Mouse (Mus musculus): Measurements from ENCODE around the gene Nlrp4c. TPM values are rescaled to one million over a fixed set of nuclear protein-coding genes. Genes with fewer than 3 reads are reported as not detected.

Gene Nlrp4c
- total RNA-seq, 2 experiments from 2014 or later: not detected

Other genes starting within 250 kb of the Nlrp4c start
- gene Vmn1r63, start 239.7 kb upstream of the Nlrp4c start, total RNA-seq (2021): not detected
- not detected for gene Vmn1r64, start 160.6 kb upstream of the Nlrp4c start, total RNA-seq (2021)
- not detected for gene Vmn1r65, start 34.2 kb upstream of the Nlrp4c start, total RNA-seq (2021)
- 10 to 100 TPM; 23.5 to 26.5 TPM for gene Zfp787, start 110.8 kb downstream of the Nlrp4c start, total RNA-seq (2021)
- gene Zfp444, start 127.1 kb downstream of the Nlrp4c start, total RNA-seq (2021): 10 to 100 TPM; 52.7 to 60.6 TPM
- gene Galp, start 151.9 kb downstream of the Nlrp4c start, total RNA-seq (2021): not detected
- not detected for gene Zscan5b, start 177.1 kb downstream of the Nlrp4c start, total RNA-seq (2021)
- gene Epp13, start 207.5 kb downstream of the Nlrp4c start, total RNA-seq (2021): not detected
- gene Zfp667, start 241.4 kb downstream of the Nlrp4c start, total RNA-seq (2021): 10 to 100 TPM; 17.6 to 19.0 TPM